Mouse (Mus musculus) stomach, postnatal 0 days (tissue): ENCODE measurements around the gene Mvb12a.

Experiments used
- CTCF ChIP-seq: IDR thresholded peaks from 2 replicates; pipeline ENCODE4 v1.5.1; 2016; ENCODE audit warnings: antibody characterized with exemption, low read depth, mild to moderate bottlenecking, moderate library complexity
- EP300 ChIP-seq: optimal IDR thresholded peaks from 2 replicates; pipeline ENCODE3; 2016; ENCODE audit warnings: antibody characterized with exemption

- TF ChIP-seq EP300: no peak
- TF ChIP-seq CTCF: peak; percentile 89
These were observed 20.0 kb downstream of the Mvb12a start for GRCm38 (mm10) chr8:71562751-71563150.
